Mouse (Mus musculus): ENCODE data around the gene Nr4a2.

The Nr4a2 gene

GRCm38 (mm10) chr2:57123991-57124840, at the start of gene Nr4a2:
Nr4a2 (minus strand) TSS chr2:57124003.
- peak in 1 of 2 experiments; percentile 19 for DNase-seq

DNA sequence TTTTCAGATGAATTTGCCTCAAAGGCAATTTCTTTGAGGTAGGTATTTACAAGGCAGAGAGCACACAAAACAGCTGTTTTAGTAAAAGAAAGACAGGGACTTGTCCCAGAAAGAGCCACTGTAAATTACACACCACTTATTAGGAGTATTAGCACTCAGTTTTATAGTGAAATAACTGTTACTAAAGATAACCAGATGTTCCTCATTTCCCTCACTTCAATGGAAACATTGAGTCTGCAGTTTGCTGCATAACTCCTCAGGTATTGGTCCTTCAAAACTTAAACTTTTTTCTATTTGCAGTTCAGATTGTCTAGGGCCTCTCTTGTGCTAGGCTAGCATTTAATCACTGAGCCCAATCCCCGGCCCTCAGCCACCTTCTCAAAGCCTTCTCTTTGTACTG, 41.6 kb upstream of the Nr4a2 start:
- DNase-seq, result no peak

GRCm38 (mm10) chr2:57156814-57157213, 33.0 kb upstream of the Nr4a2 start:
- no peak for DNase-seq

GRCm38 (mm10) chr2:57149796-57150195, 26.0 kb upstream of the Nr4a2 start:
- no peak for DNase-seq

- no peak for DNase-seq
These were observed 24.4 kb upstream of the Nr4a2 start for GRCm38 (mm10) chr2:57148231-57148630.

GRCm38 (mm10) chr2:57145646-57146421, 22.0 kb upstream of the Nr4a2 start:
- no peak for DNase-seq

GRCm38 (mm10) chr2:57138594-57138993, 14.8 kb upstream of the Nr4a2 start:
- DNase-seq, result no peak

DNA sequence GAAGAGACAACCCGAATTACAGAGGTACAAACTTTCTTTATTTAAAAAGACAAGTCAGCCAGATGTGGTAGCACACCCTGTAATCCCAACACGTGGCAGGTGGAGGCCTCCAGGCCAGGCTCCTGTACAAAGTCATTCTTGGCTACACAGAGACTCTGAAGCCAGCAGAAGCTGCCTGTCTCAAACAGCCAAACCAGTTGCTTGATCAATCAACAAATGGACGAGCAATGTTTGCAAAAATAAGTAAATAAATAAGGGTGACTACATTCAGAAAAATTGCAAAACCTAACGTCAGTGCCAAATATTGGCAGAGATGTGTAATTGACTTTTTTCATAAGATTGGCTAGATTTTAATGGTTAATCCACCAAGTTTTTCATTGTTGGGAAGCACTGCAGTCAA, 3.7 kb upstream of the Nr4a2 start:
- no peak for DNase-seq

- DNase-seq, result no peak
These were observed 2.1 kb upstream of the Nr4a2 start for GRCm38 (mm10) chr2:57125891-57126290.

- DNase-seq, result peak; percentile 21 to 27
These were observed 520 bp downstream of the Nr4a2 start for GRCm38 (mm10) chr2:57122986-57123980.

DNA sequence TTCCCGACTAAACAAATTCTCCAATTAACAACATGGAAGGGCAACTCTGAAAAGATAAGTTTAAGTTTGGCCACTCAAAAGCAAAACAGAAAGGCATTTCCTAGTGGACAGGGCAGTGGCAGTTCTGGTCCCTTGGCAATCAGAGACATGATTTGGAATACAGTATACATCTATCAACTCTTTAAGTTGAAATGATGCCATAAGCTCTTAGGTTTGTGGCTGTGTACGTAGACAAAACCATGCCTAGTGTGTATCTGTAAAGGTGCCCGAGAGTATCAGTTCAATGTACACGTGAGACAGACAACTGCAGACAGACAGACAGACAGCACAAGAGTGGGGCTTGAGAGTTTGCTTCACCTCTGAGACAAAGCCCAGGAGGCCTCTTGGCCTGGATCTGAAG, 2.7 kb downstream of the Nr4a2 start:
- no peak for DNase-seq

DNA sequence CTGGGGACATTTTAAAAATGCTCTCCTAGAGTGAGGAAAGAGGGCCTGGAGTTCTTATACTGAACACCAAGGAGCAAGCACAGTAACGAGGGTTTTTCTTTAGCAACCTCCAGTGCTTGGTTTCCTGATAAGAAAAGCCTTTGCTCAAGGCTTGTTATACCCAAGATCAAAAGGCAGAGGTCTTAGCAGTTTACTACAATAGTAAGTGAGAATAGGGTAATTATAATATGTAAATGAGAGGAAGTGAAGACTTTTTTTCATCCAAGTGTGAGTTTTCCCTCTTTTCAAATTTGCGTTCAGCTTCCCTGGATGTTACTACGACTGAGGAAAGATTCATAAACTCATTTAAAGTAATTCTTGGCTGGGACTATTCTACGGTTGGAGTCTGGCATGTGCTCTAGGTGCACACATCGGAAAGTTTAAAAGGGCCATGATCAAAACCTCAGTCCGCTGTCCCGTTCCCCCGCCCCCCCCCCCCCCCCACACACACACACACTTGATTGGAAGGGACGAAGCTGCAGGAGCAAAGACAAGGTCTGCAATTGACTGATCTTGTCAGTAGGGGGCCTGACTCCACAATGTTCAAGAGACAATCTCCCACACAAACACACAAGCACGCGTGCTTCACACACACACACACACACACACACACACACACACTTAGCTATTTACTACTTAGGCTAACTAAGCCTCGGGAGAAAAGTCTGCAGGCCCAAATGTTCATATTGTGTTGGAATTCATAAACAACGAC, 6.4 kb downstream of the Nr4a2 start:
- peak in 1 of 2 experiments; percentile 44 for DNase-seq

GRCm38 (mm10) chr2:57116366-57117200, 7.2 kb downstream of the Nr4a2 start:
- peak; percentile 34 to 37 for DNase-seq

GRCm38 (mm10) chr2:57115864-57116365, 7.9 kb downstream of the Nr4a2 start:
- DNase-seq, result peak; percentile 15 to 29

DNA sequence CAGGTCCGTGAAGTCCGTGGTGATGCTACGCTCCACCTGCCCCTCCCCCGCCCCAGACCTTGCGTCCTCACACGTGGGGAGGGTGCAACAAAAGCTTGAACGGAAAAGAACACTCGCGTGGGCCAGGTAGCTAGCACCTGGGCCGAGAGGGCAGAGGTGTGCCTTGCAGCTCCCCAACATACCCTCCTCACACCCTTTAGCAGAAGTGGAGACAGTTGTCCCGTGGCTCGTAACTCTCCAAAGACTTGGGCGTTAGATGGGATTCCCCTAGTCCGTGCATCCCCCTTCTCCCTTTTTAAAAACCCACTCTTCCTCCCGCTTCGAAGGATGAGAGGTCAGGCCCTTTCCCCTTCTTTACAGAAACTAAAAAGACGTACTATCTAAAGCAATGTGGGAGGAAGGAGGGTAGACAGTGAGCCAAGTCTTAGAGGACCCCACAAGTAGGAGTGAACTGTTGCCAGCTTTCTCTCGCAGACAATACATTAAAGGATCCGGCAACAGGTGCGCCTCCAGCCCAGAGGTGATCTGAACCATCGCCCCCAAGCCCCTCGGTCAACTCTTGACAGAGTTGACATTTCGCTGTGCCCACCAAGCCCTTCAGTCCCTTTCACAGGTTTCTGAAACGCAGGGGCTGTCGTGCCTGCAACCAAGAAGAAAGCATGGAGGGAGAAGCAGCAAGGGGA, 8.5 kb downstream of the Nr4a2 start:
- DNase-seq, result no peak

DNA sequence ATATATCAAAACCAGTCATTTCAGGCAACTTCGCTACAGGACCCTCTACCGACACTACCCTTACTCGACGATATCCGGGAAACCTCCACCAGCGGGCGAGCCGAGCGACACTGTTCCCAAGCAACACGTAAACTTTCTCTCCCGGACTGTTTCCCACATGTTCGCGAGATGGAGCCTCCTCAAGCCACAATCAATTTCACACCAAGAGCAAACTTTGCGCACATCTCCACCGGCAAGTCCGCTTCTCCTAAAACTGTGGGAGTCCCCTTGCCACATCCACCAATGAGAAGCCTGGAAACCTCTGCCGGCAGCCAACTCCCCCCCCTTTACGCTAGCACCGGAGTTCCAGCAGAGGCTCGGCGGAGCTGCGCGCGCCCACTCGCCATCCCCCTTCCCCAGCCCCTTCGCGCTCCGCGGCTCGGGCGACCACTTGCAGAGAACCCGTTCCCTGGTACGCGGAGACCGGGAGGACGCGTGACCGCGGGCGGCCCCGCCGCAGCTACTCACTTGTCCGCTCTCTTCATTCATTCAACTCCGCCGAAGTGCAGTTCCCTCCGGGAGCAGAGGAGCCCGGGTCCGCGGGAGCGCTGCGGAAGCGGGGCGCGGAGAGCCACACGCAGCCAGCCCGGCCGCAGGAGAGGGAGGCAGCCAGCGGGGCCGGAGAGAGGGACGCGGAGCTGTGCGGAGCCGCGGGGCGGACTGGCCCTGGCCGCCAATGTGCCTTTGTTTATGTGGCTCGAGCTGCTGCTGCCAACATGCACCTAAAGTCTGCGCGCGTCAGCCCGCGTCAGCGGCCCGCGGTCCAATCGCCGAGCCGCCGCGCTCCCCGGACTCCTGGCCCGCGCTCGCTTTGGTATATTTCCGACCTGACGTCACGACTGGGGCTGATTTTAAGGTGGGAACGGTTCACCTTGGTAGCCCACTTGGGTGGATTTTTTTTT, 9.3 kb downstream of the Nr4a2 start:
- peak; percentile 64 to 66 for DNase-seq

DNA sequence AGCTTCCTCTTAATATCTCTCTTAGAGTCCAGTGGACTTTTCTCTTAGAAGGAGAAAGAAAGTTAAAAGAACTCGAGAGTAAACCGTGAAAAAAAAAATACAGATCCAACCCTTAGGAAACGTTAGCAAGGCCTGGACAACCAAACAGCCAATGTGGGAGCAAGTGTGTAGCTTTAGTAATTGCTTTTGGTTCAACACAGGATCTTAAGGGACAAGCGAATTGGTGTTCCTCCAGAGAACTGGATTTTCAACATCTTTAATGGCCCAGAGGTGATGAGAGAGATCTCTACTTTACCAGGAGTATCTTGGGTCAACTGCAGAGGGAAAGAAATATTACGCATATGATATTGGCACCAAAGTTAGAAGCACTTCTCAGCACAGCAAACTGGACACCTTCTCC, 10.4 kb downstream of the Nr4a2 start:
- no peak for DNase-seq

DNA sequence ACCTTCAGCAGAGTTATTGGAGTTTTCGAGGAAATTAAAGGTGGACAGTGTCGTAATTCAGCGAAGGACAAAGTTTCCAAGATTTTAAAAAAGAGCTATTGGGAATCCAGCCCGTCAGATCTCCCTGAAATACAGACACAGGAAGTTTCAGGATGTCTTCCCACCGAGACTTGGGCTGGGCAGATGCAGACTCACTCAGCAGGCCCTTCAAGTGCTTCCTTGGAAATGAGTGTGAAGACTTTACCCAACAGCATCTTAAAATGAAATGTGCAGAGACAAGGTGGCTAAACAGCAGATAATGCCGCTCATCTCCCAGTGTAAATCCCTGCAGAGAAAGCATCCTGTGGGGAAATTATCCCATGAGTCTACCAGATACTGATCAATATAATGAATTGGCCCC, 10.9 kb downstream of the Nr4a2 start:
- no peak for DNase-seq

All from thymus, adult 18-20 months (tissue).